Mouse (Mus musculus): ENCODE data around the gene Ranbp3l.

Ranbp3l gene

DNA sequence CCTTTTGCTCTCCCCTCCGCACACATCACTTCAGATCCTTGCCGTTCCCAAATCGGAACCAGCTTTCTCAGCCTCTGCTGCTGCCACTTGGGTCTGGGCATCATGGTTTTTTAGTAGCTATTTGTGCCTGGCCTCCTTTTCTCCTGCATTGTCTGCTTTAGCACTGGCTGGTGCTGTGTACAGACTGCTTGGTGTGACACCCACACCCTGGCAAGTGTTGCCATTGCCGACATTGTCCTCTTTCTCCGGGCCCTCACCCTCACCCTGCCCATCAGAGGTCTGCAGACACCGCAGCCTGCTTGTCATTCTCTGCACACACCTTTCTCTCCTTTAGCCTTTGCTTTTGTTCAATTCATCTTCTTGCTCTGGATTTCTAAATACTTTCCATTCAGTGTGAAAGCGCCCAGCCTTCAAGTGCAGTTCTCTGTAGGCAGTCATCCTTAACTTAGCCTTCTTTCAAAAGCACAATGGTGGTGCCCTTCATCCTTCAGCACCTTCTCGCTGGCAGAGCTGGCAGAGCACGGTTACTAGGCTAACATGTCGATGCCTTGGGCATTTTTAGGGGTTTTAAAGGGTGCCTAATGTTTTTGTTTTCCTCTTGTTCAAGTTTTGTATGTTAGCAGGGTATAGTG, 132.8 kb downstream of the Ranbp3l start:
- DNase-seq = no peak

DNA sequence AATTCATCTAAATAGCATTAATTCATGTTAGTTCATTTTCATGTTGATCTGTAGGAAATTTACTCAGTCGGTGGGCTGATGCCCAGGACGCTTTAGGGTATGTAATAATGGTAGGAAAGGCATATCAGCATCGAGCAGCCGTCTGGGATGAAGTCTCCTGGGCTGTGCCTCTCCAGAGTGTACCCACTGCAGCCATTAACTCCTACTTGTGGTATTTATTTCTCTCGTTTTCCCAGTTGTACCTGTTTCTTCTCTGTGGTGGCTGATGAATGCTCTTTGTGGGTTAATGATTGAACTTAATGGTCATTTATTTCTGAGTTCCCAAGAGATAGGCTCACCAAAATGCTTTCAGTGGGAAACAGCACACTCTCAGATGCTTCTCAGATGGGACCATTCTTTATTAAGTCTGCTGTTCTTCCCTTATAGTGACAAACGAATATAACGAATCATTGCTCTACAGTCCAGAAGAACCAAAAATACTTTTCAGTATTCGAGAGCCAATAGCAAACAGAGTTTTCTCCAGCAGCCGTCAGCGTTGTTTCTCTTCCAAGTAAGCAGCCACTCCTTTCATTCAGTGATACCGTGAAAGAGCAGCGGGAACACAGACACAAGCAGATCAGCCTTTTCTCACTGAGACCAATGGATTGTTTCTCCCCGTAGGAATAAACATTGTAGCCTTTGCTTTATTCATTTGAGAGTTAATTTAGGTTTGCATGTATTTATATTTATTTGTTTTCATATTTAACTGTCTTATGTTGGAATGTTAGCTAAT, 138.7 kb downstream of the Ranbp3l start:
- DNase-seq = no peak

DNA sequence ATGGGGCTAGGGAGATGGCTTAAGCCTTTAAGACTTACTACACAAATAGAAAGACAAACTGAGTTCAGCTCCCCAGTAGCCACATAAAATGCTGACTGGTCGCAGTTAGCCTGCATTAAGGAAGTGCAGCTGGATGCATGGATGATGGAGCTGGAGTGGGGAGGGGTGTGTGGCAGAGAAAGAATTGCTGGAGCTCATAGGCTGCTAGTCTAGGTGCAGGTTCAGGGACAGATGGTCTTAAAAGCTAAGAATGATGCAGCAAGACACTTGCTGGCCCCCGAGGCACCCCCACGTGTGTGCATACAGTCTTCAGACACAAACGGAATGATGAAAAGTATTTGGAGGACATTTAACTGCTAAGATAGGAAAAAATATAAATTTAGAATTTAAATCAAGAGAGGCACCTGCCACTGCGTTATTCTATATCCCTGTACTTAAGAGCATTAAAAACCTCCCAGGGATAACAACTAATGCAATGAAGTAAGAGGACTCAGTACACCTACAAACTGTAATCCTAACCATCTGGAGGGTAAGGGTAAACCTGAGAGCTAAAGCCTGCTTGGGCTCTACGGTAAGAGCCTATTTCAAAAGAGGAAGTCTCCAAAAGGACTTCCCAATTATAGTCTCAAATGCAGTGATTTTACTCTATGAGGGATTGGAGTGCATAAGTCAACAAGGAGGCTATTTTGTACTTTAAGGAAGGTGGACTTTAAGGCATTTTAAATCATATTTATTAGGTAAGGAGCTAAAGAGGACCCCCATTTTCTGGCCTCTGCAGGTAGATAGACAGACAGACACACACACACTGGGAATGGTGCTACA, 143.0 kb downstream of the Ranbp3l start:
- DNase-seq = no peak

DNA sequence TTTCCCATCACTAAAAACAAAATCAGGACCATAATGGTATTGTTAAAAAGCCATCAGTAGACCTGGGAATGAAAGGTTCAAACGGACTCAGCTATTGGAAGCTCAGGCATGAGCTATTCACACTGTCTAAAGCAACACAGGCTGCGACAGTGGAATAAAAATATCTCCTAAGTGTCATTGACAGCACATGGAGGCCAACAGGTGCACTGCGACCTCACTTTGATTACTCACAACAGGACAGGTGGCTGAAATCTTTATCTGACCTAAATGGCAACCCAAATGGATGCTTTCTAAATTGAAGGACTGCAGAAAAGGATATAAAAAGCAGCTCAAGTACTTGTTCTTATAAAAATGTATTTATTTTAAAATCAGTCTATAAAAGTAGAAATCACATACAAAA, 143.9 kb downstream of the Ranbp3l start:
- no peak for DNase-seq

DNA sequence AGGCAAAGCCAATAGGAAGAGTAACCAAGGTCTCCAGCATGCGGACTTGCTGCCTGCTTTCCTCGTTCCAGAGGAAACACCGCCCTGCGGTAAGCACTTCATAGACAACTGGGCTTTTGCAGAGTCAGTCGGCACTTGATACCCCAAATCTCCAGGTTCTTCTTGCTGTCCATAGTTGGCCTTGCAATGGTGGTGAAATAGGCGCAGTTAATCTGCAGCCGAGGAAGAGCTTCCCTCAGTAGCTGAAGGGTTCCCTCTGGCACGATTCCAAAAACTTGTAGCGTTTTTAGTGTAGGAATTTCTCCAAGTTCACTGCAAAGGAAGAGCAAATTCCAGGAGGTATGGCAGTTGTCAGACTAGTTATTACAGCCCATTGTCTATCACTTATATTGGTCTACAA, 145.8 kb downstream of the Ranbp3l start:
- no peak for DNase-seq

DNA sequence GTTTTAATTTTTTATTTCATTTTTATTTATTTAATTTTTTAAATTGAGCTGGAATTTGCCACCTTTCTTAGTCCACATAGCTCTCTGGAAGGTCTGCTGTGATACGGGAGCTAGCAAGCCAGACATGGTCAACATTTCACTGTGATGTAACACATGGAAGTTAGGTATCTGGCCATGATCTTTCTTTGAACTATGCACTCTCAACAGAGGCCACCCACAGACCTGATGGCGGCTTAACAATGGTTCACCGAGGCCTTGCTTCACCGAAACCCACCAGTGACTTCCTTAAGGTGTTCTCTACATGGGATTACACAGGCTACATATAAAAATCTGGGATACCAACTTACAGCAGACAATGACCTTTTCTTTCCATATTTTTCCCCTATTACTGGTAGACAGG, 146.4 kb downstream of the Ranbp3l start:
- no peak for DNase-seq

DNA sequence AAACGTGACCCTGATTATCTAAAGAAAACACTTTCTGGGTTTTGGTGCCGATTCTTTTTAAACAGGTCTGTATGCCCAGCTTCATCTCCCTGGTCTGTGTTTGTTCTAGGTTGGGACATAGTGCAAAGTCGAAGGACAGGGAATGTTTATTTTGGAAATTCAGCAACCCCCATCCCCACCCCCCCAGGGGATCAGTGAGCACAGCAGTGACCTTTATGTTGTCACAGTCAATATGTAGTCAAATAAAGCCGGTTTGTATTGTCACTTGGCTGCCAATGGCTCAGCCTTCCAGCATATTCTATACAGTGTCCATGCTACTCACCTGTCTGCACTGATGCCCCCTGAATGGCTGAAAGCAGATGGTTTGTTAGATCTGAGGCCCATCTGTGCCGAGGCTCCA, 146.8 kb downstream of the Ranbp3l start:
- DNase-seq = no peak
